Mouse (Mus musculus) testis, postnatal 10 days (tissue): ENCODE measurements around the gene Glt28d2.

Experiments used
- DNase-seq: peaks from one replicate; pipeline ENCODE4 v3.0.0; 2021; ENCODE audit warnings: low spot score

Gene Glt28d2

DNA sequence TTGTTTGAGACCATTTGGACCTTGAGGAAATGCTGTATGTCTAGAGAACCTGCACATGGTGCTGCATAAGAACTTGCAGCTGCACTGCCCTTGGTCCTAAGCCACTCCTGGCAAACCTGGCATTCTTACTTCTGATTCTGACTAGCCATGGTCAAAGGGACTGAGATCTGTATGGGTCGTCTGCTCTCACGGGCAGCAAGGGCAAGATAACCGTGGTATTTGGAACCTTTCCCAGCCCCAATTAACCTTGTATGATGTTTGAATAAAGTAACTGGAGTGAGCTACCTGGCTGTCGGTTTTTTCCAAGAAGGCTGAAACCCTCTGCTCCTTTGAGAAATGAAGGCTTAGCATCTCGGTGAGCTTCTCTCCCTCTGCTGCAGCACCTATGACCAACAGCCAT is 8.4 kb downstream of the Glt28d2 start:
- DNase-seq: no peak

DNA sequence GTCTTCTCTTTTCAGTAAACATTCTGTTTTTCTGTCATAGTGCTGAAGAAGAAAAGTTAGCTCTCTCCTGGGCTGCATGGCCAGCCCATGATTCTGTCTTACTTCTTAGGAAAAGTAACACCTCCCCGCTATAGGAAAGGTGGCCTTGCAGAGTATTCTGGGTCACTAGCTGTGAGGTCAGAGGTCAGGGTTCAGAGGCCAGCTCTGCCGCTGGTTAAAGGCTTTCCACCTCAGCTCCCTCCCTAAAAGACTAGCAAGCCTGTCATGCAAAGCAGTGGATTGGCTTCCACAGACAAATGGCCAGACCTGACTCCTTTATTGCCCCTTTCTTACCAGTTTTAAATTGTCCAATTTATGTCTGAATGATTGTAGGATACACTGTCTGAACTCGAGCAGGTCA is 23.3 kb downstream of the Glt28d2 start:
- no peak for DNase-seq

GRCm38 (mm10) chr3:85862886-85863285 is 24.4 kb downstream of the Glt28d2 start:
- DNase-seq: no peak

GRCm38 (mm10) chr3:85860996-85861395 is 26.3 kb downstream of the Glt28d2 start:
- DNase-seq: no peak

- no peak for DNase-seq
These were observed 28.0 kb downstream of the Glt28d2 start for GRCm38 (mm10) chr3:85859311-85859710.

DNA sequence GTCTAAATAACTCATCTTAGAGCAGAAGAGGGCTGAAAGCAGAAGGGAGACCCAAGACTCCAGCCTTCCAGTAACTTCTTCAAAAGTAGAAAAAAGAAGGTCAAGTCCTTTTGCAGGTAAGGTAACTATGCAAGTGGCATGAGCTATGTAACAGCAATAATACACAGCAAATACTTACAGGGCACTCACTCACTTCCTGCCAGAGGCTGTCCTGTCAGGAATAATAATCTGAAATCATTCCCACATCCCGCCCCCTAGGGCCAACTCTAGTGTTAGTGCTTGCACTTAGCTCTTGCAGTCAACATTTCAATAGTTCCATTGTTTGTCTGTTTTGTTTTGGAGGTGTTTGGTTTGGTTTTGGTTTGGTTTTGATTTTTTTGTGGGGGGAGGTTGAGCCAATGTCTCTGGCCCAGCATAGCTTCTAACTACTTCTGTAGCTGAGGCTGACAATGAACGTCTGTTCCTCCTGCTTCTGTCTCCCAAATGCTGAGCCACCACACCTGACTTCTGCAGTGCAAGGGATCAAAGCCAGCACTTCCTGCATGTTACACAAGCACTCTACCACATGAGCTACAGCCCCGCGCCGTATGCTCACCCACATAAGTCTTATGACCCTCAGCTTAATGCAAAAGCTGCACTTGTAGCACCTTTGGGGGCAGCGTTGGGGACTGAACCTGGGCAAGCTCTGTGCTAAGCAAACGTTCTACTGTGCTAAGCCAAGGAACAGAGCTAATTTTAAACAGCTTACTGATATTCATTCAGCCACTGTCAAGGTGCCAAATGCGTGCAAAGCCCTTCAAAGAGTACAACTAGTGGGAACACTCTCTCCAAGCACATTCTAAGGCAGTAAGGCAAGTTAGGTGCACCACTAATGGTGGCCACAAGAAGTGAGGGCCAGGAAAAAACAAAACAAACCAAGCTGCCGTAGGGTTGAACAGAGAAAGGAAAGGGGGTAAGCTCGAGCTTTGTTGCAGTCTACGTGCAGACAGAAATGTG is 28.9 kb downstream of the Glt28d2 start:
- no peak for DNase-seq

DNA sequence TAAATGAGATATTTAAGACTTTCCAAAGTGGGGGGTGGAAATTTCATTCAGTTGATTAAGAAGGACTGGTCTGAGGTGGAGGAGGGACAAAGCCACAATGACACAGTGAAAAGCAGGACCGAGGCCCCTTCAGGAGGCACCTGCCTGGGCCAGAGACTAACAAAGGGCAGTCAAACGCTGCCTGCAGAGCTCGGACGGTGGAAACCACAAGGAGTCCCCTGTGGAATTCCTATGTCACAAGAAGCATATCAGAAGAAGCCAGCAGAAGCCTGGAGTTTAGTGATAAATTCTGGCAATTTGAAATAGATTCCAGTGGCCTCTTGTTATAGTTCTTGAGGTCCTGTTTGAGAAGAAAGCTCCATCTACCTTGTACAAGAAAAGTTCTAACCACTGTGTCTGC is 30.2 kb downstream of the Glt28d2 start:
- DNase-seq: no peak

DNA sequence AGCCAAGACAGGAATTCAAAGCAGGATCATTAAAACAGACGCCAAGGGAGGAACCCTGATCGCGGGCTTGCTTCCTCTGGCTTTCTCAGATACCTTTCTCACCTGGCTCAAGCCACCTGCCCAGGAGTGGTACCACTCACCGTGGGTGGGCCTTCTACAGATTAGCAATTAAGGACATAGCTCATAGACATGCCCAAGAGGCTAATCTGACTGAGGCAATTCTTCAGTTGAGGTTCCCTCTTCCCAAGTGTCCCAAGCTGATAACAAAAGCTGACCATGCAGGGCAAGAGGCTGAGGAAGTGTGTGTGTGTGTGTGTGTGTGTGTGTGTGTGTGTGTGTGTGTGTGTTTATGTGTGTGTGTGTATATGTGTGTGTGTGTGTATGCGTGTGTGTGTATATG is 31.4 kb downstream of the Glt28d2 start:
- DNase-seq: no peak

- DNase-seq: no peak
These were observed 32.3 kb downstream of the Glt28d2 start for GRCm38 (mm10) chr3:85855043-85855442.

GRCm38 (mm10) chr3:85854143-85854542 is 33.2 kb downstream of the Glt28d2 start:
- DNase-seq: no peak

GRCm38 (mm10) chr3:85853715-85854114 is 33.6 kb downstream of the Glt28d2 start:
- DNase-seq: no peak

- DNase-seq: no peak
These were observed 37.2 kb downstream of the Glt28d2 start for GRCm38 (mm10) chr3:85850079-85850478.

GRCm38 (mm10) chr3:85846316-85846715 is 41.0 kb downstream of the Glt28d2 start:
- no peak for DNase-seq

DNA sequence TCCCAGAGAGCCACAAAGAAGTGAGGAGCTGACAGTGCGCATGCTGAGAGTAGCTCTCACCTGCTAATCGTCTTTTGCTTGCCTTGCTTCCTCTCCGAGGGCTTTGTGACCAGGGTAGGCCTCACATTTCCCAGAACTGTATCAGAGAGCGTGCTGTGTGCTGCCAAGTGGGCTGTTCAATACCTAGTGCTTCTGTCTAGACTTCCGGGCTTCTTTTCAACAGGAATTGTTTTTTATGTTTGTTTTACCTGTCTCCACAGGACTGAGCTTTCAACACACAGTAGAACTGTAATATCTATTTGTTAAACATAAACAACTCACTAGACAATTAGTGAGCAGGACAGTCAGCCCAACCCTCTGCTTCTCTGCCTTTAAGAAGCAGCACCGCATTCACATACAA is 42.0 kb downstream of the Glt28d2 start:
- DNase-seq: no peak

DNA sequence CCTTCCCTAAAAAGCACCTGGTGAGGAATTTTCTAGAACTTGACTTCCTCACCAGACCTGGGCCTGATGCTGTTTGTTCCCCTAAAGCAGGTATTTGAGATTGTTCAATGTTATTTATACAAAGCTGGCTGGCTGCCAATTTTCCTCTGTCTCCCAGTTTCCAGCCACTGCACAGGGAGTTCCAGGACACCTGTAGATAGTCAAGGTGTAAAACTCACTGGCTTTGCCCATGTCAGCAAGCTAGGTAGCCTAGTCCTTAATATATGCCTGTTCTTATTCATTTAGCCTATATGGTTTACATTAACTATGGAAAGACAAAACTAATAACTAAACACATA is 44.5 kb downstream of the Glt28d2 start:
- no peak for DNase-seq

GRCm38 (mm10) chr3:85842177-85842880 is 45.0 kb downstream of the Glt28d2 start:
- no peak for DNase-seq

GRCm38 (mm10) chr3:85841454-85842176 is 45.7 kb downstream of the Glt28d2 start:
- no peak for DNase-seq

DNA sequence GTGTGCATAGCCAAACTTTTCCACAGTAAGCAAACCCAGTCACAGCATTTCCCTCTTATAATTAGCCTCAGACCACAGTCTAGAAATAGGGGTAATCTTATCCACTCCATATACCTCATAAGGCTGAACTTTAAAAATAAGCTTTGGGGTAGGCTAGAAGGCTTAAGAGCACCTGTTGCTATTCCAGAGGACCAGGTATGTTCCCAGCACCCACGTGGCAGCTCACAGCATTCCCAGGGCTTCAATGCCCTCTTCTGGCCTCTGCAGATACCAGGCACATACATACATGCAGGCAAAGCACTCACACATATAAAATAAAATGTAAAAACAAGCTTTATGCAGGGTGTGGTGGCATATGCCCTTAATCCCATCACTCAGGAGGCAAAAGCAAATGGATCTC is 53.7 kb downstream of the Glt28d2 start:
- DNase-seq: no peak

DNA sequence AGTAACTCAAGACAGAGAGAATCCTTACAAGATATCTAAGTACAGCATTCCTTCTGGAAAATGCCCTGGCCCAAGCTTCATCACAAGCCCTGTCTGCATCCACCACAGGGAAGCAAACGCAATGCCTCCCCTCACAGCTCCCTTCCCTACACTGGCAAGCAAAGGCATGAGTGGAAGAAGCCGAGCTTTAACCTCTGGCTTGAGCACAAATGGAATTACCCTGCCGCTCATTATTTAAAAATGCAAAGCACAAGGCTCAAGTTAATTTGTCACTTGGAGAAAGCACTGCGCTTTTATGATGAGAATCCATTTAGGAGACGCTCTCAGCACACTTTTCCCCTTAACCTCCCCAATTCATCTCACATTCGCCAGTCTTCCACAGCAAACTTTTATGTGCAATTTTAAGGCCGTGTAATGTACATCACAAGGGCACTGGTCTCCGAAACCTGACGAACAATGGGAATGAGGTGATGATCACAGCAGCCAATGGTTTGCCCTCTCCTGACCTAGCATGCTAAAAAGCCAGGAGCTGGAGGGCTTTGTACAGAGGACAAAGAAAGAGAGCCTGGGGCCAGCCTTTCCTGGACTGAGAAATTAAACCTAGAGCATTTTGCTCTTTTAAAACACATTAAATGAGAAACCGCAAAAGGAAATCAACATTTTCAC is 54.7 kb downstream of the Glt28d2 start:
- DNase-seq: no peak

DNA sequence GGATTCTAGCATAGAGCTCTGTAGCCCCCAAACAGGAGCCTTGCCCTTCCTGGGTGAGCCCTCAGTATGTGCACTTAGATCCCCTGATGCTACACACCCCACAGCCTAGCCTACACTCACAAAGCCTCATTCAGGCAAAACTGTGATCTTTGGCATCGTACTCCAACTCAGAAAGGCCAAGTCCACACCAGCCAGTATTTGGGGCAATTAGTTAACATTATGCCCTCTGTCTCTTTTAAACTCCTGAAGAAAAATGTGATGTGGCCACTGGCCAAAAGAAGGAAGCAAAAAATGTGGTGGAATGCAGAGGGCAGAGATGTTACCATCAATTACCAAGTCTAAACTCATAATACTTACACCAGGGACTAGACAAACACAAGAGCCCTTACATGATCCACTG is 55.5 kb downstream of the Glt28d2 start:
- DNase-seq: no peak

- no peak for DNase-seq
These were observed 58.3 kb downstream of the Glt28d2 start for GRCm38 (mm10) chr3:85829047-85829446.

DNA sequence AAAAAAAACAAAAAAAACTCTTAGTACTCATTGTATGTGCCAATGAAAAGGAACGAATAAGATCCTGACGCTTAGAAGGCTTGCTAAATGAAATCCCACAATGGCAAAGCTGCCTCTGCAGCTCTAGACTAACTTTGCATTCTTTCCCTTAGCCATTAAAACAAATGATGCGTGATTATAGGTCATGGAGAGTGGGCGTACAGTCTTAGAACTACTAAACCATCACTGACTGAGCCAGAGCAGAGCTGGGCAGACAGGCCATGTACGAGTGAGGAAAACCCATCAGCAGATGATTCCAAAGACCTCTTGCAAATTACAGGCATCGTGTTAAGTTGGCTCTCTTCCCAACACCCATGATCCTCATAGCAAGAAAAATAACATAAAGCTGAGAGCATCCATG is 59.5 kb downstream of the Glt28d2 start:
- DNase-seq: no peak
